Mouse (Mus musculus) limb, embryonic 12.5 days (tissue): ENCODE results near the gene Tfdp1. TPM values are rescaled to one million over a fixed set of nuclear protein-coding genes. Genes with fewer than 3 reads are reported as not detected.

ENCODE experiments used
- ATAC-seq: fragments of 200-750 bp; cut with Nextera tagmentation; 2 replicates; pipeline ENCODE4 v1.8.0; 2017; ENCODE audit warnings: low read depth, moderate TSS enrichment; ENCODE audit not compliant: insufficient number of reproducible peaks, insufficient read depth, low FRiP score, low TSS enrichment
- H3K27ac ChIP-seq: fragments of 300-500 bp; sonication (generic); 2 replicates; pipeline ENCODE4 v1.5.1; 2016; ENCODE audit warnings: mild to moderate bottlenecking, moderate library complexity
- H3K27me3 ChIP-seq: fragments of 300-500 bp; sonication (generic); 2 replicates; pipeline ENCODE4 v1.6.1; 2016; ENCODE audit warnings: mild to moderate bottlenecking, moderate library complexity
- H3K36me3 ChIP-seq: fragments of 300-500 bp; sonication (generic); 2 replicates; pipeline ENCODE4 v1.6.1; 2016; ENCODE audit warnings: mild to moderate bottlenecking, moderate library complexity
- H3K4me1 ChIP-seq: fragments of 300-500 bp; sonication (generic); replicated peaks from 2 replicates; pipeline ENCODE4 v1.6.1; 2016
- H3K4me2 ChIP-seq: fragments of 300-500 bp; sonication (generic); 2 replicates; pipeline ENCODE4 v1.6.1; 2016; ENCODE audit warnings: mild to moderate bottlenecking, moderate library complexity
- H3K4me3 ChIP-seq: fragments of 300-500 bp; sonication (generic); replicated peaks from 2 replicates; pipeline ENCODE4 v1.5.1; 2016; ENCODE audit warnings: mild to moderate bottlenecking
- H3K9ac ChIP-seq: fragments of 300-500 bp; sonication (generic); replicated peaks from 2 replicates; pipeline ENCODE4 v1.6.1; 2016; ENCODE audit warnings: mild to moderate bottlenecking, moderate library complexity
- H3K9me3 ChIP-seq: fragments of 300-500 bp; sonication (generic); 2 replicates; pipeline ENCODE4 v1.6.1; 2016; ENCODE audit warnings: mild to moderate bottlenecking, moderate library complexity
- WGBS: fragments of 180-500 bp; shearing (Covaris S2); methylation state at CpG from one replicate; pipeline ENCODE4 v1.1.7; 2016; 5-methylcytosine and 5-hydroxymethylcytosine counted together
- polyA plus RNA-seq: library from polyadenylated mRNA; unstranded; fragments of >200 nt; fragmentation: Nextera tagmentation; extraction: Ambion mirVana; gene quantifications from 2 replicates; pipeline ENCODE4 v1.2.1, GENCODE M21; 2016

The Tfdp1 gene
- polyA plus RNA-seq, 1 experiment from 2014 or later = 187 TPM

- Histone ChIP-seq H3K4me1 (no peaks in the 10 kb centered on the region), H3K9me3 (no peaks in the 10 kb centered on the region), H3K9ac (no peak overlapping the region), H3K27me3 (no peaks in the 10 kb centered on the region; the same call in 1 of the 2 replicates), H3K27ac (no peak overlapping the region), H3K4me2 (no peak overlapping the region), H3K4me3 (no peak overlapping the region), H3K36me3 (no peaks in the 10 kb centered on the region)
- WGBS = 92% methylated on average over 6 of the region's 6 CpGs
- ATAC-seq = no peak
Measured at GRCm38 (mm10) chr8:13420970-13421369, 82.4 kb downstream of the Tfdp1 start.

- Histone ChIP-seq H3K9ac (no peak overlapping the region), H3K4me3 (no peak overlapping the region), H3K4me2 (no peak overlapping the region), H3K27ac (no peak overlapping the region), H3K36me3 (no peaks in the 10 kb centered on the region), H3K27me3 (peaks cover 3% of the 10 kb centered on the region; the same call in 1 of the 2 replicates), H3K9me3 (no peaks in the 10 kb centered on the region), H3K4me1 (0 out of 2 replicates have a peak, but pooled peaks cover 6% of the 10 kb centered on the region)
- no peak for ATAC-seq
- WGBS = 70% methylated on average over 6 of the region's 6 CpGs
Measured at GRCm38 (mm10) chr8:13427351-13427750, 88.8 kb downstream of the Tfdp1 start.

Other genes starting within 250 kb of the Tfdp1 start
- gene Pcid2, start 233.3 kb upstream of the Tfdp1 start, polyA plus RNA-seq = 54.1 and 55.9 TPM in 2 replicates
- gene Cul4a, start 233.1 kb upstream of the Tfdp1 start, polyA plus RNA-seq = 105 and 114 TPM in 2 replicates
- 202 and 207 TPM in 2 replicates for gene Lamp1, start 179.6 kb upstream of the Tfdp1 start, polyA plus RNA-seq
- 14.2 and 14.6 TPM in 2 replicates for gene Grtp1, start 138.1 kb upstream of the Tfdp1 start, polyA plus RNA-seq
- 0.10 and 0.31 TPM in 2 replicates for gene Adprhl1, start 84.6 kb upstream of the Tfdp1 start, polyA plus RNA-seq
- gene Dcun1d2, start 50.6 kb upstream of the Tfdp1 start, polyA plus RNA-seq = 29.9 and 31.5 TPM in 2 replicates
- gene Tmco3, start 50.6 kb upstream of the Tfdp1 start, polyA plus RNA-seq = 45.9 and 46.4 TPM in 2 replicates
- not detected in 2 replicates for gene Atp4b, start 58.1 kb downstream of the Tfdp1 start, polyA plus RNA-seq
- 0.04 TPM in 2 replicates for gene Grk1, start 66.3 kb downstream of the Tfdp1 start, polyA plus RNA-seq
- 0.18 and 0.24 TPM in 2 replicates for gene Tmem255b, start 96.4 kb downstream of the Tfdp1 start, polyA plus RNA-seq
- 7.9 and 10.3 TPM in 2 replicates for gene Gas6, start 155.7 kb downstream of the Tfdp1 start, polyA plus RNA-seq
- not detected in 2 replicates for gene 1700029H14Rik, start 223.7 kb downstream of the Tfdp1 start, polyA plus RNA-seq